Mouse (Mus musculus): ENCODE data around the gene Tmem156. TPM values are rescaled to one million over a fixed set of nuclear protein-coding genes. Genes with fewer than 3 reads are reported as not detected.

Tmem156 gene
- polyA plus RNA-seq, 1 experiment from 2014 or later: 1.7 TPM

GRCm38 (mm10) chr5:65015508-65015907 is 76.4 kb downstream of the Tmem156 start:
- H3K36me3 ChIP-seq: peaks cover 11% of the 10 kb centered on the region; the same call in 1 of the 2 replicates
- H3K9me3 ChIP-seq: no peaks in the 10 kb centered on the region
- no peaks in the 10 kb centered on the region for H3K27me3 ChIP-seq (replicated peaks)
- H3K4me1 ChIP-seq: no peaks in the 10 kb centered on the region
- WGBS: 81% methylated on average over 3 of the region's 3 CpGs
- no peak overlapping the region for H3K4me2 ChIP-seq
- H3K4me3 ChIP-seq (replicated peaks): no peak overlapping the region
- H3K27ac ChIP-seq: no peak overlapping the region
- H3K9ac ChIP-seq: no peak overlapping the region
- ATAC-seq (ENCODE audit: insufficient read depth, low FRiP score, low read depth): no peak

- WGBS: 75% methylated on average over 7 of the region's 7 CpGs
- H3K9ac ChIP-seq: no peak overlapping the region
- H3K27ac ChIP-seq: no peak overlapping the region
- no peaks in the 10 kb centered on the region for H3K9me3 ChIP-seq
- H3K27me3 ChIP-seq (replicated peaks): no peaks in the 10 kb centered on the region
- peaks cover 32% of the 10 kb centered on the region; the same call in 1 of the 2 replicates for H3K36me3 ChIP-seq
- ATAC-seq (ENCODE audit: insufficient read depth, low FRiP score, low read depth): no peak
- H3K4me3 ChIP-seq (replicated peaks): no peak overlapping the region
- H3K4me1 ChIP-seq: no peaks in the 10 kb centered on the region
- no peak overlapping the region for H3K4me2 ChIP-seq
These were observed 79.9 kb downstream of the Tmem156 start for GRCm38 (mm10) chr5:65011901-65012573.

GRCm38 (mm10) chr5:65006011-65006491 is 85.9 kb downstream of the Tmem156 start:
- no peak for ATAC-seq (ENCODE audit: insufficient read depth, low FRiP score, low read depth)
- no peaks in the 10 kb centered on the region for H3K27me3 ChIP-seq (replicated peaks)

GRCm38 (mm10) chr5:65005251-65005650 is 86.7 kb downstream of the Tmem156 start:
- 89% methylated on average over 4 of the region's 4 CpGs for WGBS
- Histone ChIP-seq H3K4me2 (no peak overlapping the region), H3K9me3 (no peaks in the 10 kb centered on the region), H3K36me3 (peaks cover 18% of the 10 kb centered on the region), H3K27ac (no peak overlapping the region), H3K9ac (no peak overlapping the region), H3K4me3 (replicated peaks) (no peak overlapping the region), H3K4me1 (no peaks in the 10 kb centered on the region), H3K27me3 (replicated peaks) (no peaks in the 10 kb centered on the region)
- no peak for ATAC-seq (ENCODE audit: insufficient read depth, low FRiP score, low read depth)

More at GRCm38 (mm10) chr5:65006011-65006491, 85.9 kb downstream of the Tmem156 start:
- peaks cover 24% of the 10 kb centered on the region for H3K36me3 ChIP-seq
- H3K4me3 ChIP-seq (replicated peaks): no peak overlapping the region
- no peaks in the 10 kb centered on the region for H3K9me3 ChIP-seq
- H3K4me1 ChIP-seq: no peaks in the 10 kb centered on the region
- H3K9ac ChIP-seq: no peak overlapping the region
- no peak overlapping the region for H3K4me2 ChIP-seq
- no peak overlapping the region; the same call in 1 of the 2 replicates for H3K27ac ChIP-seq
- 47% methylated on average over 4 of the region's 4 CpGs for WGBS

Other genes starting within 250 kb of the Tmem156 start
- gene Tlr1, start 158.6 kb downstream of the Tmem156 start, polyA plus RNA-seq (2015; fragmentation: Nextera tagmentation; extraction: Ambion mirVana): 0.99 and 1.3 TPM in 2 replicates
- 0.97 and 1.3 TPM in 2 replicates for gene Tlr6, start 132.0 kb downstream of the Tmem156 start, polyA plus RNA-seq (2015; fragmentation: Nextera tagmentation; extraction: Ambion mirVana)
- gene Fam114a1, start 122.1 kb downstream of the Tmem156 start, polyA plus RNA-seq (2015; fragmentation: Nextera tagmentation; extraction: Ambion mirVana): 48.2 and 49.1 TPM in 2 replicates
- gene Klhl5, start 15.4 kb upstream of the Tmem156 start, polyA plus RNA-seq (2015; fragmentation: Nextera tagmentation; extraction: Ambion mirVana): 14.3 and 15.4 TPM in 2 replicates
- gene Wdr19, start 107.6 kb upstream of the Tmem156 start, polyA plus RNA-seq (2015; fragmentation: Nextera tagmentation; extraction: Ambion mirVana): 5.9 and 6.2 TPM in 2 replicates
- gene Rfc1, start 243.5 kb upstream of the Tmem156 start, polyA plus RNA-seq (2015; fragmentation: Nextera tagmentation; extraction: Ambion mirVana): 84.8 and 87.7 TPM in 2 replicates